21 mouse cellular contexts compared by ENCODE assay signal in the genomic region with DNA sequence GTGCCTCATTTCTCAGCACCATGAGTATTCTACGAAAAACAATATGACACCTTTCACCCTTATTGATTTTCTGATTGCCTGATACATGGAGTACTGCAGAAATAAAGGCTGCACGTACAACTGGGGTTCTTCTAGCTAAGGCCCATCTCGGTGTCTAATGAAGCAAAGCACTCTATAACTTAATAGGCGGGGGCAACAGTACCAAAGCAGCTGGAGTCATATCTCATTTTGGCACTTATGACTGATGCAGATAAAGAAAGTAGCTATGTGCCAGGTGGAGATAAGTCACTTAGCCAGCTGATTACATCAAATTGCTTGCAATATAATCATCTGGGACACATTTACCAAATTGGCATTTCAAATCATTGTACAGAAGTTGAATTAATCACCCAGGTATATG.
"Had no signal": no experiment of that assay in that cellular context is flagged by ENCODE, and none has a peak within 500 bp of the region (broad histone marks: within the 10 kb centered on the region; RNA-seq: fewer than 3 reads in every experiment).

No protein-coding gene starts in this region.

- H3K36me3 ChIP-seq: limb, embryonic 10.5 days; limb, embryonic 13.5 days; liver, embryonic 12.5 days; liver, embryonic 15.5 days; midbrain, embryonic 12.5 days; midbrain, embryonic 15.5 days; stomach, embryonic 15.5 days had no signal

- H3K4me1 ChIP-seq: limb, embryonic 10.5 days; limb, embryonic 13.5 days; liver, embryonic 12.5 days; liver, embryonic 15.5 days; midbrain, embryonic 12.5 days; midbrain, embryonic 15.5 days; stomach, embryonic 15.5 days had no signal

- H3K9ac ChIP-seq: limb, embryonic 13.5 days; liver, embryonic 12.5 days; liver, embryonic 15.5 days; midbrain, embryonic 12.5 days; midbrain, embryonic 15.5 days; stomach, embryonic 15.5 days had no signal

- H3K9me3 ChIP-seq: limb, embryonic 10.5 days; liver, embryonic 12.5 days; liver, embryonic 15.5 days; midbrain, embryonic 12.5 days; midbrain, embryonic 15.5 days; stomach, embryonic 15.5 days had no signal

- H3K27me3 ChIP-seq: limb, embryonic 13.5 days; liver, embryonic 12.5 days; liver, embryonic 15.5 days; midbrain, embryonic 12.5 days; midbrain, embryonic 15.5 days; stomach, embryonic 15.5 days had no signal

- H3K4me2 ChIP-seq: limb, embryonic 13.5 days; liver, embryonic 12.5 days; liver, embryonic 15.5 days; midbrain, embryonic 12.5 days; midbrain, embryonic 15.5 days; stomach, embryonic 15.5 days had no signal

- H3K4me3 ChIP-seq: layer of hippocampus, adult 2 months; limb, embryonic 10.5 days; limb, embryonic 13.5 days; liver, embryonic 12.5 days; liver, embryonic 15.5 days; midbrain, embryonic 12.5 days; midbrain, embryonic 15.5 days; myocyte; stomach, embryonic 15.5 days had no signal

- H3K27ac ChIP-seq: kidney, postnatal 0 days; layer of hippocampus, adult 2 months; limb, embryonic 10.5 days; limb, embryonic 13.5 days; liver, embryonic 12.5 days; liver, embryonic 15.5 days; midbrain, embryonic 12.5 days; midbrain, embryonic 15.5 days; stomach, embryonic 15.5 days had no signal

- ATAC-seq: liver, embryonic 12.5 days; midbrain, embryonic 15.5 days had no signal

- DNase-seq: kidney, adult 2 months; kidney, postnatal 25 days; layer of hippocampus, adult 9-11 months; liver; lung, adult 2 months; lung, postnatal 14 days; lung, postnatal 4 days; retina, postnatal 1 day; right cerebral cortex, postnatal 25 days; spleen, adult 18-20 months; thymus, postnatal 25 days had no signal
